Mouse (Mus musculus): ENCODE results near the gene Ncoa1. TPM values are rescaled to one million over a fixed set of nuclear protein-coding genes. Genes with fewer than 3 reads are reported as not detected.

Gene Ncoa1
- polyA plus RNA-seq, 1 experiment from 2014 or later = 10.4 TPM

DNA sequence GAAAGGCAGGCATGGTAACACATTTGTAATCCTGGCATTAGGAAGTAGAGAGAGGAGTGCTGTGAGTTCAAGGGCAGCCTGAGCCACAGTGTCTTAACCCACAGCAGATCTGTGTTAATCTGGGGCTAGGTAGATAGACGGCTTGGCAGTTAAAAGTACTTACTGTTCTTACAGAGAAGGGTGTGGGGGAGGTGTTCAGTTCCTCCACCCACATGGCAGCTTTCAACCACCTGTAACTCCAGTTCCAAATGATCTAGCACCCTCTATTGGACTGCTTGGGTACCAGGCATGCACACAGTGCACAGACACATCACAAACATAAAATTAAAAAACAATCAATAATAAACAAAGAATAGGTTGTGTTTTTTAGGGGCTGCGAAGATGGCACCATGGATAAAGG is 84.4 kb downstream of the Ncoa1 start:
- Histone ChIP-seq H3K9ac (ENCODE audit: low read depth, low read length) (no peak overlapping the region), H3K9me3 (replicated peaks; ENCODE audit: control insufficient read depth, low read length) (no peaks in the 10 kb centered on the region), H3K4me2 (no peak overlapping the region), H3K27ac (ENCODE audit: low read depth, low read length) (no peak overlapping the region), H3K36me3 (ENCODE audit: control insufficient read depth, insufficient read depth, low read length) (no peaks in the 10 kb centered on the region), H3K4me3 (ENCODE audit: low read depth, low read length) (no peak overlapping the region), H3K27me3 (ENCODE audit: control insufficient read depth, insufficient read depth, low read length) (no peaks in the 10 kb centered on the region), H3K4me1 (ENCODE audit: control insufficient read depth, insufficient read depth, low read length) (0 out of 2 replicates have a peak, but pooled peaks cover 4% of the 10 kb centered on the region)
- no peak for ATAC-seq (replicated peaks; ENCODE audit: insufficient number of reproducible peaks, low FRiP score, low TSS enrichment)
- 59% methylated on average over 2 of the region's 2 CpGs for WGBS (ENCODE audit: insufficient replicate concordance)

- H3K4me1 ChIP-seq (ENCODE audit: control insufficient read depth, insufficient read depth, low read length) = 0 out of 2 replicates have a peak, but pooled peaks cover 4% of the 10 kb centered on the region
Measured at GRCm38 (mm10) chr12:4392074-4392473, 84.9 kb downstream of the Ncoa1 start.

GRCm38 (mm10) chr12:4391256-4391655 is 85.7 kb downstream of the Ncoa1 start:
- H3K27me3 ChIP-seq (ENCODE audit: control insufficient read depth, insufficient read depth, low read length) = no peaks in the 10 kb centered on the region
- no peaks in the 10 kb centered on the region for H3K9me3 ChIP-seq (replicated peaks; ENCODE audit: control insufficient read depth, low read length)
- no peaks in the 10 kb centered on the region for H3K36me3 ChIP-seq (ENCODE audit: control insufficient read depth, insufficient read depth, low read length)
- no peak for ATAC-seq (replicated peaks; ENCODE audit: insufficient number of reproducible peaks, low FRiP score, low TSS enrichment)
- H3K4me3 ChIP-seq (ENCODE audit: low read depth, low read length) = no peak overlapping the region
- no peak overlapping the region for H3K4me2 ChIP-seq
- H3K27ac ChIP-seq (ENCODE audit: low read depth, low read length) = no peak overlapping the region
- H3K9ac ChIP-seq (ENCODE audit: low read depth, low read length) = no peak overlapping the region
- H3K4me1 ChIP-seq (ENCODE audit: control insufficient read depth, insufficient read depth, low read length) = 0 out of 2 replicates have a peak, but pooled peaks cover 4% of the 10 kb centered on the region
- 40% methylated on average over 4 of the region's 4 CpGs for WGBS (ENCODE audit: insufficient replicate concordance)

More at GRCm38 (mm10) chr12:4392074-4392473, 84.9 kb downstream of the Ncoa1 start:
- no peak overlapping the region for H3K4me3 ChIP-seq (ENCODE audit: low read depth, low read length)
- no peak overlapping the region for H3K4me2 ChIP-seq
- H3K9ac ChIP-seq (ENCODE audit: low read depth, low read length) = no peak overlapping the region
- H3K9me3 ChIP-seq (replicated peaks; ENCODE audit: control insufficient read depth, low read length) = no peaks in the 10 kb centered on the region
- WGBS (ENCODE audit: insufficient replicate concordance) = 41% methylated on average over 3 of the region's 3 CpGs
- no peaks in the 10 kb centered on the region for H3K27me3 ChIP-seq (ENCODE audit: control insufficient read depth, insufficient read depth, low read length)
- H3K36me3 ChIP-seq (ENCODE audit: control insufficient read depth, insufficient read depth, low read length) = no peaks in the 10 kb centered on the region
- no peak overlapping the region for H3K27ac ChIP-seq (ENCODE audit: low read depth, low read length)
- 0 out of 2 replicates have a peak, but pooled peaks have one; percentile 35 for ATAC-seq (replicated peaks; ENCODE audit: insufficient number of reproducible peaks, low FRiP score, low TSS enrichment)

DNA sequence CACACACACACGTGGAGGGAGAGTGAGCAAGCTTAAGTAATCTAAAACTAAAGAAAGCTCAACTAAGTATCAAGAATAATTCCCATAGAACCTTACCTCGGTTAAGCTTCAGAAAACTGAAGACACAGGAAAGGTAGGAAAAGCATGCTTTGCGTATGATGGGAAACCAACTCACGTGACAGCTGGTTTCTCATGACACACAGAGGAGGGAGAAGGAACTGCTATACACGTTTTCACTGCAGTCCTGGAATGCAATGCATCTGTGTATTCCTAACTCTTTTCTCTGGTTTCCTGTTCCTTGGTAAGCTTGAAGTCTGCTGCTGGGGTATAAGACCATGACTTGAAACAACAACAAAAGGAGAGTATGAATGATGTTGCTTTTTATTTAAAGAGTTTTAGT is 86.3 kb downstream of the Ncoa1 start:
- Histone ChIP-seq H3K36me3 (ENCODE audit: control insufficient read depth, insufficient read depth, low read length) (no peaks in the 10 kb centered on the region), H3K9me3 (replicated peaks; ENCODE audit: control insufficient read depth, low read length) (no peaks in the 10 kb centered on the region), H3K4me3 (ENCODE audit: low read depth, low read length) (no peak overlapping the region), H3K27me3 (ENCODE audit: control insufficient read depth, insufficient read depth, low read length) (no peaks in the 10 kb centered on the region), H3K4me1 (ENCODE audit: control insufficient read depth, insufficient read depth, low read length) (0 out of 2 replicates have a peak, but pooled peaks cover 4% of the 10 kb centered on the region), H3K9ac (ENCODE audit: low read depth, low read length) (no peak overlapping the region), H3K27ac (ENCODE audit: low read depth, low read length) (no peak overlapping the region), H3K4me2 (no peak overlapping the region)
- WGBS (ENCODE audit: insufficient replicate concordance) = 57% methylated on average over 5 of the region's 5 CpGs
- ATAC-seq (replicated peaks; ENCODE audit: insufficient number of reproducible peaks, low FRiP score, low TSS enrichment) = no peak

DNA sequence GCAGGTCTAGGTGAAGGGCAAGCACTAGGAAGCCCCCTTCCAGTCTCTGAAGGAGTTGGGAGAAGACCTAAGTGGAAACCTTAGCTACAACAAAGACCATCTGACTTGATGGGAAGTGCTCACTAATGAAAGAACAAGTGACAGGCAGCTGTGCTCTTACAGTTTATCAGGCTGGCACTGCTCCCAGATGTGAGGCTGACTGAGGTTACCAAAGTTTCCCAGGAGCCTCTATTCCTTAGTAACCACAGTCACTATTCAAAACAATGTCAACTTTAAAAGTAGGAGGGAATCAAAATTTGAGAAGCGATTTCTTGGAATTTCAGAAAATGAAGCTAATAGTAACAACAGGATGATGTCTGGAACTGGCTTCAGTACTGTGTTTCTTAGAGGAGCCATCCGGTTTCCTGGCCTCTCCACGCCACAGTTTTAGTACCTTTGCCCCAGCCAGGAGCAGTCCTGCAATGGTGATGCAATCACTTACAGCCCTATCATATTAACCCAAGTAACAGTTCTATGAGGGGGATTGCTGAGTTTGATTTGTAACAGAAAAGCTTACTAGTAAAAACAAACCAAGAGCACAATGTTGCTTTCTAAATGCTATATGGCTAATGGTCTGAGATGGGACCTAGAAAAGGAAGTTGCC is 90.8 kb downstream of the Ncoa1 start:
- Histone ChIP-seq H3K4me3 (ENCODE audit: low read depth, low read length) (no peak overlapping the region), H3K27ac (ENCODE audit: low read depth, low read length) (no peak overlapping the region), H3K4me1 (ENCODE audit: control insufficient read depth, insufficient read depth, low read length) (no peaks in the 10 kb centered on the region), H3K36me3 (ENCODE audit: control insufficient read depth, insufficient read depth, low read length) (no peaks in the 10 kb centered on the region), H3K9ac (ENCODE audit: low read depth, low read length) (no peak overlapping the region), H3K9me3 (replicated peaks; ENCODE audit: control insufficient read depth, low read length) (no peaks in the 10 kb centered on the region), H3K4me2 (no peak overlapping the region), H3K27me3 (ENCODE audit: control insufficient read depth, insufficient read depth, low read length) (no peaks in the 10 kb centered on the region)
- WGBS (ENCODE audit: insufficient replicate concordance) = 86% methylated on average over 3 of the region's 3 CpGs
- no peak for ATAC-seq (replicated peaks; ENCODE audit: insufficient number of reproducible peaks, low FRiP score, low TSS enrichment)

- Histone ChIP-seq H3K9ac (ENCODE audit: low read depth, low read length) (no peak overlapping the region), H3K4me3 (ENCODE audit: low read depth, low read length) (no peak overlapping the region), H3K27ac (ENCODE audit: low read depth, low read length) (no peak overlapping the region), H3K27me3 (ENCODE audit: control insufficient read depth, insufficient read depth, low read length) (no peaks in the 10 kb centered on the region), H3K4me2 (no peak overlapping the region), H3K9me3 (replicated peaks; ENCODE audit: control insufficient read depth, low read length) (no peaks in the 10 kb centered on the region), H3K4me1 (ENCODE audit: control insufficient read depth, insufficient read depth, low read length) (no peaks in the 10 kb centered on the region), H3K36me3 (ENCODE audit: control insufficient read depth, insufficient read depth, low read length) (no peaks in the 10 kb centered on the region)
- 88% methylated on average over 3 of the region's 3 CpGs for WGBS (ENCODE audit: insufficient replicate concordance)
- ATAC-seq (replicated peaks; ENCODE audit: insufficient number of reproducible peaks, low FRiP score, low TSS enrichment) = no peak
Measured at GRCm38 (mm10) chr12:4383061-4383460, 93.9 kb downstream of the Ncoa1 start.

GRCm38 (mm10) chr12:4379298-4379957 is 97.6 kb downstream of the Ncoa1 start:
- Histone ChIP-seq H3K4me2 (no peak overlapping the region), H3K36me3 (ENCODE audit: control insufficient read depth, insufficient read depth, low read length) (no peaks in the 10 kb centered on the region), H3K9me3 (replicated peaks; ENCODE audit: control insufficient read depth, low read length) (no peaks in the 10 kb centered on the region), H3K4me3 (ENCODE audit: low read depth, low read length) (no peak overlapping the region), H3K27me3 (ENCODE audit: control insufficient read depth, insufficient read depth, low read length) (no peaks in the 10 kb centered on the region), H3K27ac (ENCODE audit: low read depth, low read length) (no peak overlapping the region), H3K4me1 (ENCODE audit: control insufficient read depth, insufficient read depth, low read length) (no peaks in the 10 kb centered on the region; the same call in 1 of the 2 replicates), H3K9ac (ENCODE audit: low read depth, low read length) (no peak overlapping the region)
- ATAC-seq (replicated peaks; ENCODE audit: insufficient number of reproducible peaks, low FRiP score, low TSS enrichment) = no peak
- 41% methylated on average over 7 of the region's 7 CpGs for WGBS (ENCODE audit: insufficient replicate concordance)

DNA sequence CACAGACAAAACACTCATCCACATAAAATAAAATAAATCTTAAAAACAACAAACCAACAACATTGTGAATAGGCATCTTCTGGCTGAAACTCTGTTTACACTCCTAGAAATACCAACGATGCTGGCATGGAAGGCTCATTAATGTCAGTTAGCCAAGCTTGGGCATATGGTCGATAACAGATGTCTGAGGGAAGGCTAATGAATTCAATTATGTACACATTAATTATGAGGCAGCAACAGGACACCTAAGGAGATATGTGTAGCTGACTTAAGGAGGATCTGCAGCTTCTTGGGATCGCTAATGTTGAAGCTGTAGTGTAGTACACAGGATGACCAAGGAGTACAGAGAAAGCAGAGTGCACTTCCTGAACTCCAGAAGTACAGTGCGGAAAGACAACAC is 100.5 kb downstream of the Ncoa1 start:
- Histone ChIP-seq H3K4me1 (ENCODE audit: control insufficient read depth, insufficient read depth, low read length) (no peaks in the 10 kb centered on the region; the same call in 1 of the 2 replicates), H3K9me3 (replicated peaks; ENCODE audit: control insufficient read depth, low read length) (no peaks in the 10 kb centered on the region), H3K36me3 (ENCODE audit: control insufficient read depth, insufficient read depth, low read length) (no peaks in the 10 kb centered on the region), H3K9ac (ENCODE audit: low read depth, low read length) (no peak overlapping the region), H3K27me3 (ENCODE audit: control insufficient read depth, insufficient read depth, low read length) (no peaks in the 10 kb centered on the region), H3K4me3 (ENCODE audit: low read depth, low read length) (no peak overlapping the region), H3K27ac (ENCODE audit: low read depth, low read length) (no peak overlapping the region), H3K4me2 (no peak overlapping the region)
- no peak for ATAC-seq (replicated peaks; ENCODE audit: insufficient number of reproducible peaks, low FRiP score, low TSS enrichment)
- 83% methylated on average over 4 of the region's 4 CpGs for WGBS (ENCODE audit: insufficient replicate concordance)

Data from heart, embryonic 11.5 days (tissue).